Mouse (Mus musculus): Measurements from ENCODE around the gene Sbf2. TPM values are rescaled to one million over a fixed set of nuclear protein-coding genes. Genes with fewer than 3 reads are reported as not detected.

The Sbf2 gene
- 44.0 and 60.8 TPM in 2 replicates for polyA plus RNA-seq (2014; fragmentation: Nextera tagmentation; extraction: Ambion mirVana)

GRCm38 (mm10) chr7:110614133-110615063 lies at the start of gene Sbf2:
Gene Sbf2, minus strand, starts transcription at chr7:110614922.
- peak; percentile 90 for ATAC-seq
- peak; percentile 89 for DNase-seq (ENCODE audit: low spot score)
- Histone ChIP-seq H3K4me3 (ENCODE audit: low read depth, low read length) (peak within 1 kb of the TSS; percentile 95), H3K4me2 (ENCODE audit: low read length) (peak within 1 kb of the TSS; percentile 81), H3K27me3 (replicated peaks; ENCODE audit: control insufficient read depth, insufficient read depth, low read length) (no peaks in the 10 kb centered on the region), H3K36me3 (ENCODE audit: control insufficient read depth, insufficient read depth, low read length) (no peaks in the 10 kb centered on the region), H3K27ac (ENCODE audit: low read depth, low read length) (peak within 1 kb of the TSS; percentile 97), H3K4me1 (ENCODE audit: control insufficient read depth, insufficient read depth, low read length) (peaks cover 10% of the 10 kb centered on the region), H3K9ac (ENCODE audit: low read length) (peak within 1 kb of the TSS; percentile 92), H3K9me3 (replicated peaks; ENCODE audit: control insufficient read depth, low read length) (no peaks in the 10 kb centered on the region)
- WGBS, result under 1% methylated on average over 71 of the region's 127 CpGs

GRCm38 (mm10) chr7:110658378-110658928 lies 43.7 kb upstream of the Sbf2 start:
- no peak overlapping the region for H3K4me2 ChIP-seq (ENCODE audit: low read length)
- H3K36me3 ChIP-seq (ENCODE audit: control insufficient read depth, insufficient read depth, low read length), result no peaks in the 10 kb centered on the region
- ATAC-seq (no peak), DNase-seq (ENCODE audit: low spot score) (no peak)
- H3K27ac ChIP-seq (ENCODE audit: low read depth, low read length), result no peak overlapping the region
- H3K9me3 ChIP-seq (replicated peaks; ENCODE audit: control insufficient read depth, low read length), result no peaks in the 10 kb centered on the region
- H3K27me3 ChIP-seq (replicated peaks; ENCODE audit: control insufficient read depth, insufficient read depth, low read length), result no peaks in the 10 kb centered on the region
- 74% methylated on average over 3 of the region's 3 CpGs for WGBS
- H3K4me3 ChIP-seq (ENCODE audit: low read depth, low read length), result no peak overlapping the region
- no peak overlapping the region for H3K9ac ChIP-seq (ENCODE audit: low read length)
- no peaks in the 10 kb centered on the region for H3K4me1 ChIP-seq (ENCODE audit: control insufficient read depth, insufficient read depth, low read length)

GRCm38 (mm10) chr7:110655966-110656365 lies 41.2 kb upstream of the Sbf2 start:
- Histone ChIP-seq H3K4me2 (ENCODE audit: low read length) (no peak overlapping the region), H3K27ac (ENCODE audit: low read depth, low read length) (no peak overlapping the region), H3K27me3 (replicated peaks; ENCODE audit: control insufficient read depth, insufficient read depth, low read length) (no peaks in the 10 kb centered on the region), H3K9me3 (replicated peaks; ENCODE audit: control insufficient read depth, low read length) (no peaks in the 10 kb centered on the region), H3K4me3 (ENCODE audit: low read depth, low read length) (no peak overlapping the region), H3K36me3 (ENCODE audit: control insufficient read depth, insufficient read depth, low read length) (no peaks in the 10 kb centered on the region), H3K9ac (ENCODE audit: low read length) (no peak overlapping the region), H3K4me1 (ENCODE audit: control insufficient read depth, insufficient read depth, low read length) (no peaks in the 10 kb centered on the region)
- DNase-seq (ENCODE audit: low spot score), result no peak
- no peak for ATAC-seq
- 75% methylated on average over 6 of the region's 6 CpGs for WGBS

DNA sequence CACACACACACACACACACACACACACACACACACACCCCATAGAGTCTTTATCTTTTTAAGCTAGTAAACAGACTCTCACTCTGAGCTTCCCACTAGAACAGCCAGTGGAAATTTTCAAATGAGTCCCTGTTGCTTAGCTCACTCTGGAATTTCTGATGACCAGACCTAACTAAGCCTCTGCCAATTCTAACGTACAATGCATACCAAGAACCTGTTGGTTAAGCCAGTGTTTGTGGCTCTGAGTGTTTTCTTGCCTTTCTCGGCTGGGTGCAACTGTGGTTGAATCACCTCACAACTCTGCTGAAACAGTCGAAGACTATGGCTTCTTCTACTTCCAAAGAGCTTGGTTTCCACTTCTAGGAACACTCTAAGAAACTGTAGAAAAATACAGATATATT lies 40.5 kb upstream of the Sbf2 start:
- Histone ChIP-seq H3K4me2 (ENCODE audit: low read length) (no peak overlapping the region), H3K9ac (ENCODE audit: low read length) (no peak overlapping the region), H3K4me1 (ENCODE audit: control insufficient read depth, insufficient read depth, low read length) (no peaks in the 10 kb centered on the region), H3K27ac (ENCODE audit: low read depth, low read length) (no peak overlapping the region), H3K36me3 (ENCODE audit: control insufficient read depth, insufficient read depth, low read length) (no peaks in the 10 kb centered on the region), H3K4me3 (ENCODE audit: low read depth, low read length) (no peak overlapping the region), H3K9me3 (replicated peaks; ENCODE audit: control insufficient read depth, low read length) (no peaks in the 10 kb centered on the region), H3K27me3 (replicated peaks; ENCODE audit: control insufficient read depth, insufficient read depth, low read length) (no peaks in the 10 kb centered on the region)
- 76% methylated on average over 3 of the region's 3 CpGs for WGBS
- ATAC-seq (no peak), DNase-seq (ENCODE audit: low spot score) (no peak)

- no peak overlapping the region for H3K4me2 ChIP-seq (ENCODE audit: low read length)
- no peak overlapping the region for H3K27ac ChIP-seq (ENCODE audit: low read depth, low read length)
- H3K9me3 ChIP-seq (replicated peaks; ENCODE audit: control insufficient read depth, low read length), result no peaks in the 10 kb centered on the region
- H3K36me3 ChIP-seq (ENCODE audit: control insufficient read depth, insufficient read depth, low read length), result no peaks in the 10 kb centered on the region
- ATAC-seq (no peak), DNase-seq (ENCODE audit: low spot score) (no peak)
- H3K4me3 ChIP-seq (ENCODE audit: low read depth, low read length), result no peak overlapping the region
- 79% methylated on average over 6 of the region's 6 CpGs for WGBS
- H3K4me1 ChIP-seq (ENCODE audit: control insufficient read depth, insufficient read depth, low read length), result no peaks in the 10 kb centered on the region
- no peaks in the 10 kb centered on the region for H3K27me3 ChIP-seq (replicated peaks; ENCODE audit: control insufficient read depth, insufficient read depth, low read length)
- no peak overlapping the region for H3K9ac ChIP-seq (ENCODE audit: low read length)
Measured at GRCm38 (mm10) chr7:110651091-110651490, 36.4 kb upstream of the Sbf2 start.

DNA sequence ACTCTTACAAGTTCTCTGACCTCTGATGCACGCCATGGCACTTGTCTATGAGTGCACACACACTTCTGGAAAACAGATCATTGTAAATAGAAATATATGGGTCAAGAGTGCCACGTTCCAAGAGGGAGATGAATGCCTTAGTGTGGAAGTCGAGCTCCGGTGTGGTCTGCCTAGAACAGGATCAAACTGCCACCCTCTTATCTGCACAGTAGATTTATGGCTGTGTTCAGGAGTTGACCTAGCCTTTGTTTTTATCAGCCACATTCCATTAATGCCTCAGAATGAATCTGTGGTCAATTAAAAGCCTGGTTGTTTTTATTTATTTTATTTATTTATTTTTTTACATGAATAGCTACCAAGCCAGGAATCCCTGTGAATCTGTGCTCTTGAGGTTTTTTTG lies 35.8 kb upstream of the Sbf2 start:
- H3K4me1 ChIP-seq (ENCODE audit: control insufficient read depth, insufficient read depth, low read length), result no peaks in the 10 kb centered on the region
- H3K36me3 ChIP-seq (ENCODE audit: control insufficient read depth, insufficient read depth, low read length), result no peaks in the 10 kb centered on the region
- no peak overlapping the region for H3K9ac ChIP-seq (ENCODE audit: low read length)
- no peak overlapping the region for H3K27ac ChIP-seq (ENCODE audit: low read depth, low read length)
- WGBS, result 88% methylated on average over 4 of the region's 4 CpGs
- no peaks in the 10 kb centered on the region for H3K9me3 ChIP-seq (replicated peaks; ENCODE audit: control insufficient read depth, low read length)
- DNase-seq (ENCODE audit: low spot score) (no peak), ATAC-seq (no peak)
- H3K27me3 ChIP-seq (replicated peaks; ENCODE audit: control insufficient read depth, insufficient read depth, low read length), result no peaks in the 10 kb centered on the region
- H3K4me2 ChIP-seq (ENCODE audit: low read length), result no peak overlapping the region
- no peak overlapping the region for H3K4me3 ChIP-seq (ENCODE audit: low read depth, low read length)

- WGBS, result 88% methylated on average over 6 of the region's 6 CpGs
- ATAC-seq, result no peak
- Histone ChIP-seq H3K27ac (ENCODE audit: low read depth, low read length) (no peak overlapping the region), H3K27me3 (replicated peaks; ENCODE audit: control insufficient read depth, insufficient read depth, low read length) (no peaks in the 10 kb centered on the region), H3K36me3 (ENCODE audit: control insufficient read depth, insufficient read depth, low read length) (no peaks in the 10 kb centered on the region), H3K9ac (ENCODE audit: low read length) (no peak overlapping the region), H3K4me3 (ENCODE audit: low read depth, low read length) (no peak overlapping the region), H3K4me1 (ENCODE audit: control insufficient read depth, insufficient read depth, low read length) (no peaks in the 10 kb centered on the region), H3K4me2 (ENCODE audit: low read length) (no peak overlapping the region), H3K9me3 (replicated peaks; ENCODE audit: control insufficient read depth, low read length) (no peaks in the 10 kb centered on the region)
- DNase-seq (ENCODE audit: low spot score), result no peak
Measured at GRCm38 (mm10) chr7:110649133-110649987, 34.6 kb upstream of the Sbf2 start.

DNA sequence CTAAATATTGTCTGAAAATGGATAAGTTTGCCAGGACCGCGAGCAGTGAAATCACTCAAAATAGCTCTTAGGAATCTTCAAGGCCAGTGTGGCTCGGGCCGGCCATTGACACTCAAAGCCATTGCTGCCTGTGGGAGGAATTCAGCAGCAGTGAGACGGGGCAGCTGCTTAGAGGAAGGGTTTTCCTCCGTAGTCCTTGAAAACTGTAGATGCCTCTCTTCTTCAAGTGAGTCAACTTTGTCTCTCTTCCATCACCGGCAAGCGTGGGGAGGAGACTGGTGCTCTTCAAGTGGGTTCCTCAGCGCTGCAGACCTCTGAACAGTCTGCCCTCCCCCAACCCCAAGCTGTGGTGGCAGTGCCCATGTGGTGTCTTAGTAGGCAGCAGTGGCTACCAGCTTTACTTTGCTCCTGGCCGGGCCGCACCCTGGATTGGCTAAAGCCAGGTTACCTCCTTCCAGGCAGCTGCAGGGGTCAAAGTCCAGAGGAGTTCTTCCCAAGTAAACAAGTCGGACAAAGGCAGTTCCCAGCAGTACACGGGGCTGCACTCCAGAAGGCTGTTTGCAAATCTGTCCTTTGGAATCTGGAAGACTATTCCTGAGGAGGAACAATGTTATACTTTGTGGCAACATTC lies 33.8 kb upstream of the Sbf2 start:
- Histone ChIP-seq H3K36me3 (ENCODE audit: control insufficient read depth, insufficient read depth, low read length) (no peaks in the 10 kb centered on the region), H3K9me3 (replicated peaks; ENCODE audit: control insufficient read depth, low read length) (no peaks in the 10 kb centered on the region), H3K9ac (ENCODE audit: low read length) (no peak overlapping the region), H3K4me3 (ENCODE audit: low read depth, low read length) (no peak overlapping the region), H3K27me3 (replicated peaks; ENCODE audit: control insufficient read depth, insufficient read depth, low read length) (no peaks in the 10 kb centered on the region), H3K27ac (ENCODE audit: low read depth, low read length) (no peak overlapping the region), H3K4me1 (ENCODE audit: control insufficient read depth, insufficient read depth, low read length) (no peaks in the 10 kb centered on the region), H3K4me2 (ENCODE audit: low read length) (no peak overlapping the region)
- no peak for DNase-seq (ENCODE audit: low spot score)
- WGBS, result 87% methylated on average over 13 of the region's 13 CpGs
- ATAC-seq, result no peak
